Mouse (Mus musculus): ENCODE results near the gene Raly. TPM values are rescaled to one million over a fixed set of nuclear protein-coding genes. Genes with fewer than 3 reads are reported as not detected.

Raly gene
- polyA plus RNA-seq, 1 experiment from 2014 or later = 36.7 TPM

- H3K4me1 ChIP-seq = peaks cover 21% of the 10 kb centered on the region
- H3K36me3 ChIP-seq = no peaks in the 10 kb centered on the region
- 77% methylated on average over 11 of the region's 11 CpGs for WGBS
- no peak overlapping the region for H3K27ac ChIP-seq
- no peak for ATAC-seq (ENCODE audit: low FRiP score, low read depth)
- H3K9ac ChIP-seq = no peak overlapping the region
- no peak overlapping the region for H3K4me2 ChIP-seq (replicated peaks)
- H3K27me3 ChIP-seq (replicated peaks) = no peaks in the 10 kb centered on the region
- H3K4me3 ChIP-seq = no peak overlapping the region
- H3K9me3 ChIP-seq = no peaks in the 10 kb centered on the region
These were observed 4.1 kb upstream of the Raly start for GRCm38 (mm10) chr2:154786776-154787175.

GRCm38 (mm10) chr2:154789381-154789780 is 1.5 kb upstream of the Raly start:
- no peak for ATAC-seq (ENCODE audit: low FRiP score, low read depth)
- Histone ChIP-seq H3K27me3 (replicated peaks) (no peaks in the 10 kb centered on the region), H3K9me3 (no peaks in the 10 kb centered on the region), H3K4me3 (no peak overlapping the region), H3K4me1 (peaks cover 31% of the 10 kb centered on the region), H3K4me2 (replicated peaks) (peak overlapping the region; percentile 88; the same call in 1 of the 2 replicates), H3K27ac (no peak overlapping the region), H3K9ac (no peak overlapping the region), H3K36me3 (no peaks in the 10 kb centered on the region)
- 72% methylated on average over 6 of the region's 6 CpGs for WGBS

GRCm38 (mm10) chr2:154789977-154790655 is 780 bp upstream of the Raly start:
- Histone ChIP-seq H3K9ac (peak overlapping the region; percentile 95), H3K4me2 (replicated peaks) (peak overlapping the region; percentile 88), H3K27ac (no peak overlapping the region), H3K4me3 (peak overlapping the region; percentile 94), H3K4me1 (peaks cover 30% of the 10 kb centered on the region), H3K27me3 (replicated peaks) (no peaks in the 10 kb centered on the region), H3K36me3 (no peaks in the 10 kb centered on the region), H3K9me3 (no peaks in the 10 kb centered on the region)
- 4% methylated on average over 14 of the region's 14 CpGs for WGBS
- no peak for ATAC-seq (ENCODE audit: low FRiP score, low read depth)

- no peaks in the 10 kb centered on the region for H3K9me3 ChIP-seq
- peak overlapping the region; percentile 94 for H3K4me3 ChIP-seq
- peak; percentile 26 for ATAC-seq (ENCODE audit: low FRiP score, low read depth)
- peak overlapping the region; percentile 95 for H3K9ac ChIP-seq
- peak overlapping the region; percentile 88 for H3K4me2 ChIP-seq (replicated peaks)
- under 1% methylated on average over 65 of the region's 67 CpGs for WGBS
- H3K4me1 ChIP-seq = peaks cover 25% of the 10 kb centered on the region
- H3K27me3 ChIP-seq (replicated peaks) = no peaks in the 10 kb centered on the region
- H3K27ac ChIP-seq = peak overlapping the region; percentile 82
- H3K36me3 ChIP-seq = no peaks in the 10 kb centered on the region
These were observed 1.1 kb downstream of the Raly start for GRCm38 (mm10) chr2:154791661-154792642.

- WGBS = 88% methylated on average over 1 of the region's 1 CpGs
- ATAC-seq (ENCODE audit: low FRiP score, low read depth) = no peak
- Histone ChIP-seq H3K9ac (no peak overlapping the region), H3K9me3 (no peaks in the 10 kb centered on the region), H3K4me3 (no peak overlapping the region), H3K36me3 (peaks cover 5% of the 10 kb centered on the region; the same call in 1 of the 2 replicates), H3K4me1 (no peaks in the 10 kb centered on the region), H3K27ac (no peak overlapping the region), H3K4me2 (replicated peaks) (no peak overlapping the region), H3K27me3 (replicated peaks) (no peaks in the 10 kb centered on the region)
These were observed 12.5 kb downstream of the Raly start for GRCm38 (mm10) chr2:154803372-154803771.

- Histone ChIP-seq H3K9me3 (no peaks in the 10 kb centered on the region), H3K4me1 (no peaks in the 10 kb centered on the region), H3K4me2 (replicated peaks) (no peak overlapping the region), H3K4me3 (no peak overlapping the region), H3K9ac (no peak overlapping the region), H3K36me3 (peaks cover 5% of the 10 kb centered on the region; the same call in 1 of the 2 replicates), H3K27me3 (replicated peaks) (no peaks in the 10 kb centered on the region), H3K27ac (no peak overlapping the region)
- ATAC-seq (ENCODE audit: low FRiP score, low read depth) = no peak
- 62% methylated on average over 4 of the region's 4 CpGs for WGBS
These were observed 12.9 kb downstream of the Raly start for GRCm38 (mm10) chr2:154803845-154804244.

GRCm38 (mm10) chr2:154807689-154808088 is 16.8 kb downstream of the Raly start:
- Histone ChIP-seq H3K27me3 (replicated peaks) (no peaks in the 10 kb centered on the region), H3K4me2 (replicated peaks) (no peak overlapping the region), H3K27ac (no peak overlapping the region), H3K36me3 (no peaks in the 10 kb centered on the region), H3K4me3 (no peak overlapping the region), H3K4me1 (no peaks in the 10 kb centered on the region), H3K9me3 (no peaks in the 10 kb centered on the region), H3K9ac (no peak overlapping the region)
- WGBS = 82% methylated on average over 1 of the region's 1 CpGs
- no peak for ATAC-seq (ENCODE audit: low FRiP score, low read depth)

GRCm38 (mm10) chr2:154809107-154809762 is 18.3 kb downstream of the Raly start:
- Histone ChIP-seq H3K9ac (no peak overlapping the region), H3K4me2 (replicated peaks) (no peak overlapping the region), H3K27ac (no peak overlapping the region), H3K4me3 (no peak overlapping the region), H3K9me3 (no peaks in the 10 kb centered on the region), H3K4me1 (no peaks in the 10 kb centered on the region), H3K27me3 (replicated peaks) (no peaks in the 10 kb centered on the region), H3K36me3 (no peaks in the 10 kb centered on the region)
- 92% methylated on average over 1 of the region's 1 CpGs for WGBS
- no peak for ATAC-seq (ENCODE audit: low FRiP score, low read depth)

GRCm38 (mm10) chr2:154810821-154811220 is 19.9 kb downstream of the Raly start:
- no peak overlapping the region for H3K4me2 ChIP-seq (replicated peaks)
- ATAC-seq (ENCODE audit: low FRiP score, low read depth) = no peak
- no peak overlapping the region for H3K27ac ChIP-seq
- no peaks in the 10 kb centered on the region for H3K36me3 ChIP-seq
- H3K9ac ChIP-seq = no peak overlapping the region
- no peaks in the 10 kb centered on the region for H3K9me3 ChIP-seq
- H3K27me3 ChIP-seq (replicated peaks) = no peaks in the 10 kb centered on the region
- no peaks in the 10 kb centered on the region for H3K4me1 ChIP-seq
- WGBS = 78% methylated on average over 1 of the region's 1 CpGs
- H3K4me3 ChIP-seq = no peak overlapping the region

GRCm38 (mm10) chr2:154813426-154813825 is 22.5 kb downstream of the Raly start:
- Histone ChIP-seq H3K4me1 (peaks cover 8% of the 10 kb centered on the region), H3K4me2 (replicated peaks) (no peak overlapping the region), H3K27ac (no peak overlapping the region), H3K36me3 (no peaks in the 10 kb centered on the region), H3K9ac (no peak overlapping the region), H3K4me3 (no peak overlapping the region), H3K9me3 (no peaks in the 10 kb centered on the region), H3K27me3 (replicated peaks) (no peaks in the 10 kb centered on the region)
- WGBS = 87% methylated on average over 2 of the region's 2 CpGs
- no peak for ATAC-seq (ENCODE audit: low FRiP score, low read depth)

- no peak overlapping the region for H3K4me3 ChIP-seq
- peaks cover 8% of the 10 kb centered on the region for H3K4me1 ChIP-seq
- no peaks in the 10 kb centered on the region for H3K9me3 ChIP-seq
- no peak overlapping the region for H3K27ac ChIP-seq
- no peak overlapping the region for H3K4me2 ChIP-seq (replicated peaks)
- no peak for ATAC-seq (ENCODE audit: low FRiP score, low read depth)
- H3K36me3 ChIP-seq = no peaks in the 10 kb centered on the region
- WGBS = 51% methylated on average over 3 of the region's 3 CpGs
- no peak overlapping the region for H3K9ac ChIP-seq
- H3K27me3 ChIP-seq (replicated peaks) = no peaks in the 10 kb centered on the region
These were observed 26.2 kb downstream of the Raly start for GRCm38 (mm10) chr2:154817089-154817488.

- Histone ChIP-seq H3K27ac (no peak overlapping the region), H3K9ac (no peak overlapping the region), H3K4me3 (no peak overlapping the region), H3K27me3 (replicated peaks) (no peaks in the 10 kb centered on the region), H3K36me3 (no peaks in the 10 kb centered on the region), H3K4me2 (replicated peaks) (no peak overlapping the region), H3K4me1 (peaks cover 8% of the 10 kb centered on the region), H3K9me3 (no peaks in the 10 kb centered on the region)
- ATAC-seq (ENCODE audit: low FRiP score, low read depth) = no peak
- 57% methylated on average over 1 of the region's 1 CpGs for WGBS
These were observed 26.9 kb downstream of the Raly start for GRCm38 (mm10) chr2:154817788-154818187.
